Mouse (Mus musculus) hindbrain, embryonic 14.5 days (tissue): ENCODE results near the gene Hist1h4c. TPM values are rescaled to one million over a fixed set of nuclear protein-coding genes. Genes with fewer than 3 reads are reported as not detected.
A peak's percentile ranks its signal among the peaks of the same experiment; 100 is the strongest.

ENCODE experiments used
- ATAC-seq: fragments of 200-750 bp; cut with Nextera tagmentation; 2 replicates; pipeline ENCODE4 v1.8.0; 2017; ENCODE audit warnings: moderate number of reproducible peaks, mild to moderate bottlenecking, moderate TSS enrichment, moderate library complexity; ENCODE audit not compliant: low FRiP score
- DNase-seq: peaks from one replicate; pipeline ENCODE4 v3.0.0-alpha.2; 2015; ENCODE audit warnings: low spot score
- H3K27ac ChIP-seq: fragments of 300-500 bp; sonication (generic); 2 replicates; pipeline ENCODE4 v1.5.1; 2014; ENCODE audit warnings: mild to moderate bottlenecking, moderate library complexity
- H3K27me3 ChIP-seq: fragments of 300-500 bp; sonication (generic); 2 replicates; pipeline ENCODE4 v1.6.1; 2014; ENCODE audit warnings: mild to moderate bottlenecking, low read length, mixed read lengths; ENCODE audit not compliant: control insufficient read depth, insufficient read depth
- H3K36me3 ChIP-seq: fragments of 300-500 bp; sonication (generic); replicated peaks from 2 replicates; pipeline ENCODE4 v1.6.1; 2014; ENCODE audit not compliant: control insufficient read depth, insufficient read depth
- H3K4me1 ChIP-seq: fragments of 300-500 bp; sonication (generic); replicated peaks from 2 replicates; pipeline ENCODE4 v1.6.1; 2014; ENCODE audit warnings: antibody characterized with exemption, low read length, mixed read lengths; ENCODE audit not compliant: control insufficient read depth, insufficient read depth
- H3K4me2 ChIP-seq: fragments of 300-500 bp; sonication (generic); replicated peaks from 2 replicates; pipeline ENCODE4 v1.6.1; 2014; ENCODE audit warnings: mild to moderate bottlenecking, moderate library complexity
- H3K4me3 ChIP-seq: fragments of 300-500 bp; sonication (generic); replicated peaks from 2 replicates; pipeline ENCODE4 v1.5.1; 2014; ENCODE audit warnings: mild to moderate bottlenecking, low read length
- H3K9ac ChIP-seq: fragments of 300-500 bp; sonication (generic); 2 replicates; pipeline ENCODE4 v1.6.1; 2014
- H3K9me3 ChIP-seq: fragments of 300-500 bp; sonication (generic); 2 replicates; pipeline ENCODE4 v1.6.1; 2016; ENCODE audit warnings: low read length; ENCODE audit not compliant: control insufficient read depth
- WGBS: fragments of 180-500 bp; shearing (Covaris S2); extraction: QIAGEN DNeasy Blood & Tissue Kit; methylation state at CpG from one replicate; pipeline ENCODE4 v1.1.7; 2014; 5-methylcytosine and 5-hydroxymethylcytosine counted together
- microRNA-seq: library from miRNA; unstranded; fragments of <30 nt; microRNA quantifications from one replicate; pipeline ENCODE4, GENCODE M21; 2016
- polyA plus RNA-seq: library from polyadenylated mRNA; unstranded; fragments of >200 nt; fragmentation: Nextera tagmentation; extraction: Ambion mirVana; gene quantifications from 2 replicates; pipeline ENCODE4 v1.2.1, GENCODE M21; 2014

Gene Hist1h4c
- polyA plus RNA-seq, 1 experiment from 2014 or later: 3.5 TPM

GRCm38 (mm10) chr13:23681990-23682582 lies 16.2 kb downstream of the Hist1h4c start:
- DNase-seq: no peak
- no peak for ATAC-seq
- no peak overlapping the region for H3K4me2 ChIP-seq
- no peak overlapping the region for H3K27ac ChIP-seq
- H3K9me3 ChIP-seq: no peaks in the 10 kb centered on the region
- no peaks in the 10 kb centered on the region for H3K36me3 ChIP-seq
- 87% methylated on average over 6 of the region's 6 CpGs for WGBS
- H3K4me1 ChIP-seq: peaks cover 18% of the 10 kb centered on the region
- H3K27me3 ChIP-seq: no peaks in the 10 kb centered on the region
- no peak overlapping the region for H3K4me3 ChIP-seq
- H3K9ac ChIP-seq: peak overlapping the region; percentile 51; the same call in 1 of the 2 replicates

- ATAC-seq (no peak), DNase-seq (no peak)
- 70% methylated on average over 3 of the region's 3 CpGs for WGBS
Observed at GRCm38 (mm10) chr13:23662536-23662935, 35.7 kb downstream of the Hist1h4c start.

GRCm38 (mm10) chr13:23659636-23660366 lies 38.5 kb downstream of the Hist1h4c start:
- Histone ChIP-seq H3K4me1 (no peaks in the 10 kb centered on the region), H3K4me3 (no peak overlapping the region), H3K9me3 (no peaks in the 10 kb centered on the region), H3K4me2 (no peak overlapping the region), H3K9ac (no peak overlapping the region), H3K27ac (no peak overlapping the region), H3K27me3 (no peaks in the 10 kb centered on the region), H3K36me3 (no peaks in the 10 kb centered on the region)
- 75% methylated on average over 6 of the region's 6 CpGs for WGBS
- no peak for DNase-seq
- ATAC-seq: no peak

More at GRCm38 (mm10) chr13:23662536-23662935, 35.7 kb downstream of the Hist1h4c start:
- Histone ChIP-seq H3K27ac (no peak overlapping the region), H3K4me2 (no peak overlapping the region), H3K36me3 (no peaks in the 10 kb centered on the region), H3K9ac (no peak overlapping the region), H3K4me3 (no peak overlapping the region), H3K27me3 (no peaks in the 10 kb centered on the region), H3K9me3 (no peaks in the 10 kb centered on the region), H3K4me1 (no peaks in the 10 kb centered on the region)

Small RNA genes within 50 kb of the gene (microRNA-seq; reads per million reads assigned to microRNA genes)
- gene Gm44314 (not detected), gene Gm44350 (not detected)

Other genes with a start within 250 kb of the Hist1h4c start
- gene Btn1a1, start 232.6 kb downstream of the Hist1h4c start, polyA plus RNA-seq: 0.05 TPM in 1 of 2 replicates, not detected in the other
- gene Btn2a2, start 209.6 kb downstream of the Hist1h4c start, polyA plus RNA-seq: 0.21 TPM in 1 of 2 replicates, not detected in the other
- gene Hist1h4h, start 167.4 kb downstream of the Hist1h4c start, polyA plus RNA-seq: 3.2 and 3.3 TPM in 2 replicates
- gene Hist1h2af, start 164.5 kb downstream of the Hist1h4c start, polyA plus RNA-seq: 0.81 and 3.3 TPM in 2 replicates
- gene Hist1h3g, start 163.0 kb downstream of the Hist1h4c start, polyA plus RNA-seq: 1.2 TPM in 1 of 2 replicates, not detected in the other
- 0.22 TPM in 1 of 2 replicates, not detected in the other for gene Hist1h2bh, start 155.1 kb downstream of the Hist1h4c start, polyA plus RNA-seq
- gene Hist1h3f, start 154.4 kb downstream of the Hist1h4c start, polyA plus RNA-seq: 0.28 and 0.29 TPM in 2 replicates
- not detected in 2 replicates for gene Hist1h4f, start 146.8 kb downstream of the Hist1h4c start, polyA plus RNA-seq
- 0.12 and 0.17 TPM in 2 replicates for gene Hist1h1d, start 145.2 kb downstream of the Hist1h4c start, polyA plus RNA-seq
- 1.5 and 3.1 TPM in 2 replicates for gene Hist1h3e, start 136.1 kb downstream of the Hist1h4c start, polyA plus RNA-seq
- 21.8 and 22.5 TPM in 2 replicates for gene Hist1h2ae, start 127.2 kb downstream of the Hist1h4c start, polyA plus RNA-seq
- 0.94 and 2.3 TPM in 2 replicates for gene Hist1h2bg, start 127.1 kb downstream of the Hist1h4c start, polyA plus RNA-seq
- gene Hist1h2bf, start 124.3 kb downstream of the Hist1h4c start, polyA plus RNA-seq: 0.91 and 1.8 TPM in 2 replicates
- gene Hist1h2ad, start 124.1 kb downstream of the Hist1h4c start, polyA plus RNA-seq: 0.77 TPM in 1 of 2 replicates, not detected in the other
- gene Hist1h3d, start 122.7 kb downstream of the Hist1h4c start, polyA plus RNA-seq: 1.4 and 2.2 TPM in 2 replicates
- 29.1 and 37.2 TPM in 2 replicates for gene Hist1h4d, start 116.9 kb downstream of the Hist1h4c start, polyA plus RNA-seq
- 0.52 and 1.0 TPM in 2 replicates for gene Hist1h2be, start 77.3 kb downstream of the Hist1h4c start, polyA plus RNA-seq
- gene Hist1h1e, start 75.9 kb downstream of the Hist1h4c start, polyA plus RNA-seq: 4.4 and 5.3 TPM in 2 replicates
- gene Hist1h2ac, start 14.5 kb downstream of the Hist1h4c start, polyA plus RNA-seq: 0.26 and 0.27 TPM in 2 replicates
- gene Hist1h2bc, start 14.3 kb downstream of the Hist1h4c start, polyA plus RNA-seq: 14.5 and 15.1 TPM in 2 replicates
- not detected in 2 replicates for gene Hist1h1t, start 2.6 kb downstream of the Hist1h4c start, polyA plus RNA-seq
- gene Hfe, start 12.4 kb upstream of the Hist1h4c start, polyA plus RNA-seq: 4.8 and 7.0 TPM in 2 replicates
- gene Hist1h1c, start 40.4 kb upstream of the Hist1h4c start, polyA plus RNA-seq: 7.2 and 8.3 TPM in 2 replicates
- gene Hist1h3c, start 47.1 kb upstream of the Hist1h4c start, polyA plus RNA-seq: 1.1 TPM in 1 of 2 replicates, not detected in the other
- 0.64 TPM in 1 of 2 replicates, not detected in the other for gene Hist1h2bb, start 48.3 kb upstream of the Hist1h4c start, polyA plus RNA-seq
- 6.7 and 9.8 TPM in 2 replicates for gene Hist1h2ab, start 52.7 kb upstream of the Hist1h4c start, polyA plus RNA-seq
- 1.1 and 1.8 TPM in 2 replicates for gene Hist1h3b, start 53.8 kb upstream of the Hist1h4c start, polyA plus RNA-seq
- 2.1 TPM in 1 of 2 replicates, not detected in the other for gene Hist1h4b, start 58.6 kb upstream of the Hist1h4c start, polyA plus RNA-seq
- 0.55 TPM in 1 of 2 replicates, not detected in the other for gene Hist1h4a, start 62.8 kb upstream of the Hist1h4c start, polyA plus RNA-seq
- gene Hist1h3a, start 63.9 kb upstream of the Hist1h4c start, polyA plus RNA-seq: 0.94 and 2.1 TPM in 2 replicates
- 0.50 and 1.1 TPM in 2 replicates for gene Hist1h1a, start 65.2 kb upstream of the Hist1h4c start, polyA plus RNA-seq
- not detected in 2 replicates for gene Trim38, start 71.5 kb upstream of the Hist1h4c start, polyA plus RNA-seq
- not detected in 2 replicates for gene Slc17a2, start 108.5 kb upstream of the Hist1h4c start, polyA plus RNA-seq
- not detected in 2 replicates for gene Slc17a3, start 141.0 kb upstream of the Hist1h4c start, polyA plus RNA-seq
- gene Slc17a1, start 169.3 kb upstream of the Hist1h4c start, polyA plus RNA-seq: not detected in 2 replicates
- gene Slc17a4, start 216.6 kb upstream of the Hist1h4c start, polyA plus RNA-seq: not detected in 2 replicates
- gene Hist1h2ba, start 235.7 kb upstream of the Hist1h4c start, polyA plus RNA-seq: not detected in 2 replicates
- gene Hist1h2aa, start 236.0 kb upstream of the Hist1h4c start, polyA plus RNA-seq: not detected in 2 replicates